Mouse (Mus musculus): ENCODE data around the gene Adrb1. TPM values are rescaled to one million over a fixed set of nuclear protein-coding genes. Genes with fewer than 3 reads are reported as not detected.
"Not testable (repeated sequence)": the region's sequence is repeated elsewhere in the genome, so short reads cannot be mapped to it uniquely, and the experiment has no call there.

Gene Adrb1
- polyA plus RNA-seq, 1 experiment from 2014 or later: 1.8 TPM

- Histone ChIP-seq H3K9me3 (ENCODE audit: control insufficient read depth, low read length) (no peaks in the 10 kb centered on the region), H3K4me3 (replicated peaks; ENCODE audit: low read length) (no peak overlapping the region), H3K4me2 (replicated peaks) (no peak overlapping the region), H3K27me3 (ENCODE audit: control insufficient read depth, insufficient read depth, low read length) (no peaks in the 10 kb centered on the region), H3K4me1 (replicated peaks; ENCODE audit: control insufficient read depth, insufficient read depth, low read length) (no peaks in the 10 kb centered on the region), H3K36me3 (replicated peaks; ENCODE audit: control insufficient read depth, insufficient read depth) (no peaks in the 10 kb centered on the region), H3K9ac (no peak overlapping the region), H3K27ac (no peak overlapping the region)
- 65% methylated on average over 7 of the region's 7 CpGs for WGBS
- ATAC-seq (ENCODE audit: low FRiP score) (no peak), DNase-seq (ENCODE audit: low spot score) (no peak)
Observed at GRCm38 (mm10) chr19:56734033-56734572, 12.1 kb downstream of the Adrb1 start.

- H3K27ac ChIP-seq: no peak overlapping the region
- DNase-seq (ENCODE audit: low spot score) (no peak), ATAC-seq (ENCODE audit: low FRiP score) (no peak)
- no peak overlapping the region for H3K9ac ChIP-seq
- H3K4me3 ChIP-seq (replicated peaks; ENCODE audit: low read length): no peak overlapping the region
- no peaks in the 10 kb centered on the region for H3K36me3 ChIP-seq (replicated peaks; ENCODE audit: control insufficient read depth, insufficient read depth)
- WGBS: 64% methylated on average over 4 of the region's 4 CpGs
- H3K4me2 ChIP-seq (replicated peaks): no peak overlapping the region
- no peaks in the 10 kb centered on the region for H3K27me3 ChIP-seq (ENCODE audit: control insufficient read depth, insufficient read depth, low read length)
- no peaks in the 10 kb centered on the region for H3K9me3 ChIP-seq (ENCODE audit: control insufficient read depth, low read length)
- H3K4me1 ChIP-seq (replicated peaks; ENCODE audit: control insufficient read depth, insufficient read depth, low read length): no peaks in the 10 kb centered on the region
Observed at GRCm38 (mm10) chr19:56735747-56736146, 13.7 kb downstream of the Adrb1 start.

- Histone ChIP-seq H3K4me1 (replicated peaks; ENCODE audit: control insufficient read depth, insufficient read depth, low read length) (no peaks in the 10 kb centered on the region), H3K4me2 (replicated peaks) (no peak overlapping the region), H3K9ac (no peak overlapping the region), H3K4me3 (replicated peaks; ENCODE audit: low read length) (no peak overlapping the region), H3K27ac (no peak overlapping the region), H3K27me3 (ENCODE audit: control insufficient read depth, insufficient read depth, low read length) (no peaks in the 10 kb centered on the region), H3K9me3 (ENCODE audit: control insufficient read depth, low read length) (no peaks in the 10 kb centered on the region), H3K36me3 (replicated peaks; ENCODE audit: control insufficient read depth, insufficient read depth) (no peaks in the 10 kb centered on the region)
- 77% methylated on average over 5 of the region's 5 CpGs for WGBS
- ATAC-seq (ENCODE audit: low FRiP score) (no peak), DNase-seq (ENCODE audit: low spot score) (no peak)
Observed at GRCm38 (mm10) chr19:56736287-56736686, 14.3 kb downstream of the Adrb1 start.

GRCm38 (mm10) chr19:56745061-56745460, 23.1 kb downstream of the Adrb1 start:
- Histone ChIP-seq H3K27ac (no peak overlapping the region), H3K4me1 (replicated peaks; ENCODE audit: control insufficient read depth, insufficient read depth, low read length) (no peaks in the 10 kb centered on the region), H3K9me3 (ENCODE audit: control insufficient read depth, low read length) (no peaks in the 10 kb centered on the region), H3K36me3 (replicated peaks; ENCODE audit: control insufficient read depth, insufficient read depth) (no peaks in the 10 kb centered on the region), H3K9ac (no peak overlapping the region), H3K4me2 (replicated peaks) (no peak overlapping the region), H3K27me3 (ENCODE audit: control insufficient read depth, insufficient read depth, low read length) (no peaks in the 10 kb centered on the region), H3K4me3 (replicated peaks; ENCODE audit: low read length) (no peak overlapping the region)
- ATAC-seq (ENCODE audit: low FRiP score) (no peak), DNase-seq (ENCODE audit: low spot score) (no peak)
- WGBS: 69% methylated on average over 7 of the region's 7 CpGs

- Histone ChIP-seq H3K4me1 (replicated peaks; ENCODE audit: control insufficient read depth, insufficient read depth, low read length) (0 out of 2 replicates have a peak, but pooled peaks cover 2% of the 10 kb centered on the region), H3K9ac (no peak overlapping the region), H3K4me2 (replicated peaks) (no peak overlapping the region), H3K4me3 (replicated peaks; ENCODE audit: low read length) (no peak overlapping the region), H3K9me3 (ENCODE audit: control insufficient read depth, low read length) (no peaks in the 10 kb centered on the region), H3K27ac (no peak overlapping the region), H3K27me3 (ENCODE audit: control insufficient read depth, insufficient read depth, low read length) (no peaks in the 10 kb centered on the region), H3K36me3 (replicated peaks; ENCODE audit: control insufficient read depth, insufficient read depth) (no peaks in the 10 kb centered on the region)
- DNase-seq (ENCODE audit: low spot score): no peak
- no peak for ATAC-seq (ENCODE audit: low FRiP score)
- 70% methylated on average over 6 of the region's 6 CpGs for WGBS
Observed at GRCm38 (mm10) chr19:56745528-56745927, 23.5 kb downstream of the Adrb1 start.

- Histone ChIP-seq H3K4me3 (replicated peaks; ENCODE audit: low read length) (no peak overlapping the region), H3K9ac (no peak overlapping the region), H3K27me3 (ENCODE audit: control insufficient read depth, insufficient read depth, low read length) (no peaks in the 10 kb centered on the region), H3K4me1 (replicated peaks; ENCODE audit: control insufficient read depth, insufficient read depth, low read length) (0 out of 2 replicates have a peak, but pooled peaks cover 4% of the 10 kb centered on the region), H3K4me2 (replicated peaks) (no peak overlapping the region), H3K36me3 (replicated peaks; ENCODE audit: control insufficient read depth, insufficient read depth) (no peaks in the 10 kb centered on the region), H3K9me3 (ENCODE audit: control insufficient read depth, low read length) (no peaks in the 10 kb centered on the region), H3K27ac (no peak overlapping the region)
- WGBS: 93% methylated on average over 9 of the region's 9 CpGs
- ATAC-seq (ENCODE audit: low FRiP score) (no peak), DNase-seq (ENCODE audit: low spot score) (no peak)
Observed at GRCm38 (mm10) chr19:56746618-56747017, 24.6 kb downstream of the Adrb1 start.

GRCm38 (mm10) chr19:56747878-56748277, 25.9 kb downstream of the Adrb1 start:
- Histone ChIP-seq H3K27me3 (ENCODE audit: control insufficient read depth, insufficient read depth, low read length) (no peaks in the 10 kb centered on the region), H3K27ac (no peak overlapping the region), H3K4me1 (replicated peaks; ENCODE audit: control insufficient read depth, insufficient read depth, low read length) (0 out of 2 replicates have a peak, but pooled peaks cover 4% of the 10 kb centered on the region), H3K4me2 (replicated peaks) (no peak overlapping the region), H3K9me3 (ENCODE audit: control insufficient read depth, low read length) (no peaks in the 10 kb centered on the region), H3K4me3 (replicated peaks; ENCODE audit: low read length) (no peak overlapping the region), H3K36me3 (replicated peaks; ENCODE audit: control insufficient read depth, insufficient read depth) (no peaks in the 10 kb centered on the region), H3K9ac (no peak overlapping the region)
- DNase-seq (ENCODE audit: low spot score) (no peak), ATAC-seq (ENCODE audit: low FRiP score) (no peak)
- WGBS: 69% methylated on average over 10 of the region's 10 CpGs

GRCm38 (mm10) chr19:56749343-56749742, 27.3 kb downstream of the Adrb1 start:
- 42% methylated on average over 3 of the region's 3 CpGs for WGBS
- DNase-seq (ENCODE audit: low spot score) (no peak), ATAC-seq (ENCODE audit: low FRiP score) (no peak)
- H3K4me3 ChIP-seq (replicated peaks; ENCODE audit: low read length): no peak overlapping the region
- H3K27ac ChIP-seq: no peak overlapping the region
- H3K9ac ChIP-seq: no peak overlapping the region
- H3K9me3 ChIP-seq (ENCODE audit: control insufficient read depth, low read length): no peaks in the 10 kb centered on the region
- no peaks in the 10 kb centered on the region for H3K36me3 ChIP-seq (replicated peaks; ENCODE audit: control insufficient read depth, insufficient read depth)
- no peak overlapping the region for H3K4me2 ChIP-seq (replicated peaks)
- H3K4me1 ChIP-seq (replicated peaks; ENCODE audit: control insufficient read depth, insufficient read depth, low read length): 0 out of 2 replicates have a peak, but pooled peaks cover 4% of the 10 kb centered on the region
- H3K27me3 ChIP-seq (ENCODE audit: control insufficient read depth, insufficient read depth, low read length): no peaks in the 10 kb centered on the region

GRCm38 (mm10) chr19:56750709-56751108, 28.7 kb downstream of the Adrb1 start:
- H3K9me3 ChIP-seq (ENCODE audit: control insufficient read depth, low read length): no peaks in the 10 kb centered on the region
- H3K27ac ChIP-seq: no peak overlapping the region
- no peak overlapping the region for H3K4me3 ChIP-seq (replicated peaks; ENCODE audit: low read length)
- ATAC-seq (ENCODE audit: low FRiP score): no peak
- no peak overlapping the region for H3K4me2 ChIP-seq (replicated peaks)
- H3K36me3 ChIP-seq (replicated peaks; ENCODE audit: control insufficient read depth, insufficient read depth): no peaks in the 10 kb centered on the region
- WGBS: 27% methylated on average over 4 of the region's 4 CpGs
- no peak overlapping the region for H3K9ac ChIP-seq
- no peak for DNase-seq (ENCODE audit: low spot score)
- 0 out of 2 replicates have a peak, but pooled peaks cover 4% of the 10 kb centered on the region for H3K4me1 ChIP-seq (replicated peaks; ENCODE audit: control insufficient read depth, insufficient read depth, low read length)
- no peaks in the 10 kb centered on the region for H3K27me3 ChIP-seq (ENCODE audit: control insufficient read depth, insufficient read depth, low read length)

- H3K36me3 ChIP-seq (replicated peaks; ENCODE audit: control insufficient read depth, insufficient read depth); H3K4me2 ChIP-seq (replicated peaks); H3K27me3 ChIP-seq (ENCODE audit: control insufficient read depth, insufficient read depth, low read length); H3K9me3 ChIP-seq (ENCODE audit: control insufficient read depth, low read length); H3K4me3 ChIP-seq (replicated peaks; ENCODE audit: low read length); H3K4me1 ChIP-seq (replicated peaks; ENCODE audit: control insufficient read depth, insufficient read depth, low read length); ATAC-seq (ENCODE audit: low FRiP score); DNase-seq (ENCODE audit: low spot score); H3K9ac ChIP-seq; H3K27ac ChIP-seq: not testable (repeated sequence)
- 98% methylated on average over 2 of the region's 2 CpGs for WGBS
Observed at GRCm38 (mm10) chr19:56754456-56754855, 32.5 kb downstream of the Adrb1 start.

All from hindbrain, embryonic 14.5 days (tissue).